21 mouse cellular contexts compared by ENCODE assay signal in genomic region chr10:111348263-111348662, GRCm38 (mm10).
"Had no signal": no experiment of that assay in that cellular context is flagged by ENCODE, and none has a peak within 500 bp of the region (broad histone marks: within the 10 kb centered on the region; RNA-seq: fewer than 3 reads in every experiment).

No protein-coding gene starts in this region.

- ATAC-seq: liver, embryonic 12.5 days had no signal

- H3K36me3 ChIP-seq: limb, embryonic 10.5 days; limb, embryonic 13.5 days; liver, embryonic 12.5 days; liver, embryonic 15.5 days; lung, embryonic 15.5 days; midbrain, embryonic 10.5 days; neural tube, embryonic 12.5 days; neural tube, embryonic 15.5 days had no signal

- H3K4me2 ChIP-seq: limb, embryonic 13.5 days; liver, embryonic 12.5 days; liver, embryonic 15.5 days; lung, embryonic 15.5 days; neural tube, embryonic 12.5 days; neural tube, embryonic 15.5 days had no signal

- H3K27ac ChIP-seq: layer of hippocampus, adult 2 months; limb, embryonic 10.5 days; limb, embryonic 13.5 days; liver, embryonic 12.5 days; liver, embryonic 15.5 days; lung, embryonic 15.5 days; midbrain, embryonic 10.5 days; neural tube, embryonic 12.5 days; neural tube, embryonic 15.5 days had no signal

- H3K27me3 ChIP-seq: limb, embryonic 13.5 days; liver, embryonic 12.5 days; liver, embryonic 15.5 days; lung, embryonic 15.5 days; neural tube, embryonic 12.5 days; neural tube, embryonic 15.5 days had no signal

- DNase-seq: kidney, postnatal 14 days; kidney, postnatal 4 days; layer of hippocampus, adult 9-11 months; liver; lung, adult 18-20 months; lung, postnatal 10 days; lung, postnatal 36 days; right cerebral cortex, adult 18-20 months; right cerebral cortex, postnatal 14 days; right cerebral cortex, postnatal 4 days; thymus, postnatal 25 days had no signal

- H3K9me3 ChIP-seq: limb, embryonic 10.5 days; limb, embryonic 13.5 days; liver, embryonic 12.5 days; liver, embryonic 15.5 days; lung, embryonic 15.5 days; megakaryocyte, embryonic 14.5 days; midbrain, embryonic 10.5 days; neural tube, embryonic 12.5 days; neural tube, embryonic 15.5 days had no signal

- H3K4me1 ChIP-seq: limb, embryonic 10.5 days; limb, embryonic 13.5 days; liver, embryonic 12.5 days; liver, embryonic 15.5 days; lung, embryonic 15.5 days; midbrain, embryonic 10.5 days; neural tube, embryonic 12.5 days; neural tube, embryonic 15.5 days had no signal

- H3K9ac ChIP-seq: limb, embryonic 13.5 days; liver, embryonic 12.5 days; liver, embryonic 15.5 days; lung, embryonic 15.5 days; neural tube, embryonic 12.5 days; neural tube, embryonic 15.5 days had no signal

- H3K4me3 ChIP-seq: layer of hippocampus, adult 2 months; limb, embryonic 10.5 days; limb, embryonic 13.5 days; liver, embryonic 12.5 days; liver, embryonic 15.5 days; lung, embryonic 15.5 days; megakaryocyte, embryonic 14.5 days; midbrain, embryonic 10.5 days; neural tube, embryonic 12.5 days; neural tube, embryonic 15.5 days had no signal
